Mouse (Mus musculus) bone marrow, adult 2 months (tissue): Measurements from ENCODE around the gene Mkrn2os.

Experiments
- CTCF ChIP-seq: fragments of 200-500 bp; IDR thresholded peaks from 2 replicates; pipeline ENCODE4 v1.5.1; 2011; ENCODE audit warnings: low read length, control low read depth; ENCODE audit not compliant: control insufficient read depth, insufficient read depth
- POLR2A ChIP-seq: fragments of 200-500 bp; IDR thresholded peaks from 2 replicates; pipeline ENCODE4 v1.6.1; 2011; ENCODE audit warnings: low read depth, mild to moderate bottlenecking, control low read depth, low read length, borderline replicate concordance; ENCODE audit not compliant: control insufficient read depth

DNA sequence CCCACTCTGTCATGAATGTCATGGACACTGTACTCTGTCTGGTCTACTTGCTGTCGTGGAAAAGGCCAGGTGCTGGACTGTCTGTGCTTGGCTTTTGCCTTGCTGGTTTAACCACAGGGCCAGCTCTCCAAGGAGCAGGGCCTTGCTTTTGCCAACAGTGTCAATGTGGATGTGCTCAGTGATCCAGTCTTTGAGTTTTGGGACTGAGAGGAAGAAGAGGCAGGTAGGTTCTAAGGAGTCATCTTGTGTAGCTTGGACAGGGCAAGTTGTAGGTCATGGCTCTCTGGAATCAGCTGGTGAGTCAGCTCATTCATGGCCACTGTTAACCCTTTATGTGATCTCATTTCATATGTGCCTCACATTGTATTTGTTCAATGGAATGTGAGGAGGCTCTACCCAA lies 14.1 kb upstream of the Mkrn2os start:
- TF ChIP-seq CTCF (no peak), POLR2A (no peak)
